Mouse (Mus musculus) stomach, postnatal 0 days (tissue): ENCODE measurements at regions not wholly inside any gene's neighbourhood (a gene's known extent, or its start where the extent isn't known, plus 50 kb on each side); places are given as distances from the start of the nearest gene placed in this dataset.
"Not testable (repeated sequence)": the region's sequence is repeated elsewhere in the genome, so short reads cannot be mapped to it uniquely, and the experiment has no call there.

Source experiments
- ATAC-seq: fragments of 200-750 bp; cut with Nextera tagmentation; 2 replicates; pipeline ENCODE4 v1.8.0; 2017; ENCODE audit not compliant: low FRiP score, low TSS enrichment
- DNase-seq: peaks from one replicate; pipeline ENCODE4 v3.0.0-alpha.2; 2016; ENCODE audit warnings: low spot score
- H3K27ac ChIP-seq: fragments of 300-500 bp; sonication (generic); replicated peaks from 2 replicates; pipeline ENCODE4 v1.5.1; 2014; ENCODE audit warnings: mild to moderate bottlenecking, control low read depth
- H3K27me3 ChIP-seq: fragments of 300-500 bp; sonication (generic); 2 replicates; pipeline ENCODE4 v1.6.1; 2014; ENCODE audit warnings: low read length; ENCODE audit not compliant: control insufficient read depth, insufficient read depth
- H3K36me3 ChIP-seq: fragments of 300-500 bp; sonication (generic); 2 replicates; pipeline ENCODE4 v1.6.1; 2014; ENCODE audit warnings: low read length, mixed read lengths; ENCODE audit not compliant: control insufficient read depth, insufficient read depth
- H3K4me1 ChIP-seq: fragments of 300-500 bp; sonication (generic); replicated peaks from 2 replicates; pipeline ENCODE4 v1.6.1; 2014; ENCODE audit warnings: antibody characterized with exemption; ENCODE audit not compliant: control insufficient read depth, insufficient read depth
- H3K4me2 ChIP-seq: fragments of 300-500 bp; sonication (generic); replicated peaks from 2 replicates; pipeline ENCODE4 v1.6.1; 2014; ENCODE audit warnings: low read depth, mild to moderate bottlenecking, control low read depth, moderate library complexity
- H3K4me3 ChIP-seq: fragments of 300-500 bp; sonication (generic); 2 replicates; pipeline ENCODE4 v1.5.1; 2014; ENCODE audit warnings: low read depth, low read length, control low read depth
- H3K9ac ChIP-seq: fragments of 300-500 bp; sonication (generic); 2 replicates; pipeline ENCODE4 v1.6.1; 2014; ENCODE audit warnings: mild to moderate bottlenecking, low read length, control low read depth, mixed read lengths
- H3K9me3 ChIP-seq: fragments of 300-500 bp; sonication (generic); 2 replicates; pipeline ENCODE4 v1.6.1; 2016; ENCODE audit warnings: low read length; ENCODE audit not compliant: control insufficient read depth
- CTCF ChIP-seq: IDR thresholded peaks from 2 replicates; pipeline ENCODE4 v1.5.1; 2016; ENCODE audit warnings: antibody characterized with exemption, low read depth, mild to moderate bottlenecking, moderate library complexity
- EP300 ChIP-seq: optimal IDR thresholded peaks from 2 replicates; pipeline ENCODE3; 2016; ENCODE audit warnings: antibody characterized with exemption
- WGBS: fragments of 180-500 bp; shearing (Covaris S2); extraction: QIAGEN DNeasy Blood & Tissue Kit; methylation state at CpG from one replicate; pipeline ENCODE4 v1.1.7; 2014; 5-methylcytosine and 5-hydroxymethylcytosine counted together

GRCm38 (mm10) chr3:82274196-82274937, 83.5 kb upstream of the Map9 start:
- H3K4me3 ChIP-seq = no peak overlapping the region
- H3K36me3 ChIP-seq = no peaks in the 10 kb centered on the region
- TF ChIP-seq CTCF = no peak
- TF ChIP-seq EP300 = no peak
- H3K27ac ChIP-seq = no peak overlapping the region
- ATAC-seq (no peak), DNase-seq (no peak)
- no peak overlapping the region for H3K9ac ChIP-seq
- no peaks in the 10 kb centered on the region for H3K4me1 ChIP-seq
- H3K9me3 ChIP-seq = no peaks in the 10 kb centered on the region
- no peak overlapping the region for H3K4me2 ChIP-seq
- no peaks in the 10 kb centered on the region for H3K27me3 ChIP-seq
- WGBS = 41% methylated on average over 6 of the region's 6 CpGs

GRCm38 (mm10) chr3:82273511-82273910, 84.3 kb upstream of the Map9 start:
- H3K9ac ChIP-seq, H3K36me3 ChIP-seq, H3K27ac ChIP-seq, ATAC-seq, H3K27me3 ChIP-seq, H3K4me3 ChIP-seq, H3K4me2 ChIP-seq, DNase-seq, H3K9me3 ChIP-seq, H3K4me1 ChIP-seq: not testable (repeated sequence)
- WGBS = 63% methylated on average over 2 of the region's 2 CpGs

DNA sequence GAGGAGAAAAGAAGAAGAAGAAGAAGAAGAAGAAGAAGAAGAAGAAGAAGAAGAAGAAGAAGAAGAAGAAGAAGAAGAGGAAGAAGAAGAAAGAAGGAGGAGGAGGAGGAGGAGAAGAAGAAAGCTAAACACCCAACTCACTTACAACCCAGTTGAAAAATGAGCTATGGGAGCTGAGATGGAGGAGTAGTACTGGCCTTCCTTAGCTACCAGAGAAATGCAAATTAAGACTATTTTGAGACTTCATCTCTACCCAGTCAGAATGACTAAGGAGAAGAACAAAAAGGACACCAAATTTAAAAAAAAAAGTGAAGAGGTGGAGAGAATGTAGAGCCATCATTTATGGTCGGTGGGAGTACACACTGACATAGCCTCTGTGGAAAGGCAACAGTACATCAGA, 85.9 kb upstream of the Map9 start:
- H3K9ac ChIP-seq = no peak overlapping the region
- TF ChIP-seq EP300 (no peak), CTCF (no peak)
- WGBS = 79% methylated on average over 1 of the region's 1 CpGs
- no peak overlapping the region for H3K27ac ChIP-seq
- DNase-seq (no peak), ATAC-seq (no peak)
- no peaks in the 10 kb centered on the region for H3K27me3 ChIP-seq
- H3K36me3 ChIP-seq = no peaks in the 10 kb centered on the region
- H3K4me2 ChIP-seq = no peak overlapping the region
- no peaks in the 10 kb centered on the region for H3K9me3 ChIP-seq
- H3K4me3 ChIP-seq = no peak overlapping the region
- H3K4me1 ChIP-seq = no peaks in the 10 kb centered on the region

DNA sequence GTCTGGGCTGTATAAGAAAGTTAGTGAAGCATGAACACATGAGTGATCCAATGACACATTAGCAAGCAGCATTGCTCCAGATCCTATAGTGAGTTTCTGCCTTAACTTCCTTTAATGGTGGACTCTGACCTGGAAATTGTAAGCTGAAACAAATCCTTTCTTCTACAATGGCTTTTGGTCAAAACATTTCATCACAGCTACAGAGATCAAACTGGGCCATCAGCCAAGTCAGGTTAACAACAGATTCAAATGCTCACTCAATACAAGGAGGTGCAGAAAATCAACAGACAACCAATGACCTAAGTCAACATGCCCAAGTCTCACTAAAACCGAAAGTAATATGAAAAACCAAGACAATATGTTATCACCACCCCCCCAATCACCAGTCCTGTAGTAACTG, 91.9 kb upstream of the Map9 start:
- Histone ChIP-seq H3K36me3 (no peaks in the 10 kb centered on the region), H3K9ac (no peak overlapping the region), H3K4me2 (no peak overlapping the region), H3K4me1 (no peaks in the 10 kb centered on the region), H3K27ac (no peak overlapping the region), H3K9me3 (no peaks in the 10 kb centered on the region), H3K4me3 (no peak overlapping the region), H3K27me3 (no peaks in the 10 kb centered on the region)
- WGBS = 76% methylated on average over 1 of the region's 1 CpGs
- no peak for DNase-seq
- TF ChIP-seq CTCF = no peak
- no peak for TF ChIP-seq EP300
- ATAC-seq = no peak

DNA sequence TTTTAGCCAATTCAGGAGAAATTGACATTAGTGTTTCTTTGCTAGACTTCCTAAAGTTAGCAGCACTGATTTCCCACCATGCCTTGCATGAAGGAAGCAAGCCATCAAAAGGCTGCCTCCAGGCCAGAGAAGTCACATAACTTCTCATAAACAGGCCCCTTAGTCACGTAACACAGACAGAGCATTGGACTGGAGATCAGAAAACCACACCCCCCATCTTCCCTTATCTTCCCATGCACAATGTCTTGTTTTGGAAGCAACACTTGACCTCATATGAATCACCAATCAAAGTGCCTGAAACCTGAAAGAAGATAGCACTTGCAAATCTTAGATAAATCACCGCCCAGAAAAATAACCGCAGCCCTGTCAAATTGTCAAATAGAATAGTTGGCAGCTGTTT, 95.9 kb upstream of the Map9 start:
- DNase-seq (no peak), ATAC-seq (no peak)
- H3K9ac ChIP-seq = no peak overlapping the region
- no peak overlapping the region for H3K27ac ChIP-seq
- 52% methylated on average over 3 of the region's 3 CpGs for WGBS
- TF ChIP-seq EP300 (no peak), CTCF (no peak)
- no peaks in the 10 kb centered on the region for H3K4me1 ChIP-seq
- H3K27me3 ChIP-seq = no peaks in the 10 kb centered on the region
- no peaks in the 10 kb centered on the region for H3K36me3 ChIP-seq
- H3K4me3 ChIP-seq = no peak overlapping the region
- H3K4me2 ChIP-seq = no peak overlapping the region
- no peaks in the 10 kb centered on the region for H3K9me3 ChIP-seq

DNA sequence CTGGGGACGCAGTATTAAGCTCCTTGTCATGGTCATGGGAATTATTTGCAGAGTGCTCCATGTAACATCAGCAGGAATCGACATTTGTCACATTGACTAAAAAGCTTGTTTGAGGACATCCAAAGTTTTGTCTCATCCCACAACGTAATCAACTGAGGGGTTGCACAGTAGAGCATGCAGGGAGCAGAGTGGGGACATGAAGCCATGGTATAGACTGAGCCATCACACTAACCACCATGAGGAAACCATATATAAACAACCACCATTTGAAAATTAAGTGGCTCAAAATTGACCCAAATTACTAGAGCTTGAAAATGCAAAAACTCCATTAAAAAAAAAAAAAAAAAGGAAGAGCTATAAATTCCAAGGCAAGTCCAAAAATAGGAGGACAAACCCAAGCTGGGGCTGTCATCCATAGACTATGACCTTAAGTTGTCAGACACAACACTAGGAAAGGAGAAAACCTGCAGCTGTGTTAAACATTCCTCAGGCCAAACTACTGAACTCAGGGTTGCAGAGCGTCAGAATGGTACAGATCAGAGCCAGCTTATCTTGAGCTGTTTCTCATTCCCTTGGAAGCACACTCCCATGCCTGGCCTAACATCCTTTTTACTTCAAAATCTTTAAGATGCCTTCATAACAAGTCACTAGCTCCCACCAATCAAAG, 97.7 kb upstream of the Map9 start:
- H3K4me1 ChIP-seq = no peaks in the 10 kb centered on the region
- no peaks in the 10 kb centered on the region for H3K36me3 ChIP-seq
- no peaks in the 10 kb centered on the region for H3K27me3 ChIP-seq
- no peak overlapping the region for H3K4me2 ChIP-seq
- no peak overlapping the region for H3K4me3 ChIP-seq
- no peak overlapping the region for H3K27ac ChIP-seq
- no peaks in the 10 kb centered on the region for H3K9me3 ChIP-seq
- DNase-seq = no peak
- no peak for ATAC-seq
- TF ChIP-seq EP300 = no peak
- WGBS = 61% methylated on average over 4 of the region's 4 CpGs
- no peak overlapping the region for H3K9ac ChIP-seq
